Mouse (Mus musculus) small intestine, adult 10 weeks (tissue): ENCODE data around the gene Adam25. TPM values are rescaled to one million over a fixed set of nuclear protein-coding genes. Genes with fewer than 3 reads are reported as not detected.

ENCODE experiments used
- polyA plus RNA-seq: library from polyadenylated mRNA; stranded (reverse); fragments of 350-450 nt; fragmentation: Illumina TruSeq; extraction: RNeasy Lipid Tissue Mini Kit (QIAGEN cat#74804); gene quantifications from one replicate; pipeline ENCODE4 v1.2.3, GENCODE M21; 2014; ENCODE audit warnings: low replicate concordance

Adam25 gene
- not detected for polyA plus RNA-seq

GRCm38 (mm10) chr8:40751908-40752307 lies at the start of gene Adam25:
Gene Adam25 (plus strand): TSS chr8:40752208.

GRCm38 (mm10) chr8:40792973-40793372 lies 41.0 kb downstream of the Adam25 start, which contains the start of gene Adam20:
Gene Adam20 (plus strand): TSS chr8:40793273.

Other genes starting within 250 kb of the Adam25 start
- not detected for gene Adam24, start 77.1 kb upstream of the Adam25 start, polyA plus RNA-seq
- not detected for gene Adam20, start 41.1 kb downstream of the Adam25 start, polyA plus RNA-seq
- not detected for gene Adam39, start 70.8 kb downstream of the Adam25 start, polyA plus RNA-seq